Mouse (Mus musculus): ENCODE measurements around the gene Sfxn1.

Gene Sfxn1

DNA sequence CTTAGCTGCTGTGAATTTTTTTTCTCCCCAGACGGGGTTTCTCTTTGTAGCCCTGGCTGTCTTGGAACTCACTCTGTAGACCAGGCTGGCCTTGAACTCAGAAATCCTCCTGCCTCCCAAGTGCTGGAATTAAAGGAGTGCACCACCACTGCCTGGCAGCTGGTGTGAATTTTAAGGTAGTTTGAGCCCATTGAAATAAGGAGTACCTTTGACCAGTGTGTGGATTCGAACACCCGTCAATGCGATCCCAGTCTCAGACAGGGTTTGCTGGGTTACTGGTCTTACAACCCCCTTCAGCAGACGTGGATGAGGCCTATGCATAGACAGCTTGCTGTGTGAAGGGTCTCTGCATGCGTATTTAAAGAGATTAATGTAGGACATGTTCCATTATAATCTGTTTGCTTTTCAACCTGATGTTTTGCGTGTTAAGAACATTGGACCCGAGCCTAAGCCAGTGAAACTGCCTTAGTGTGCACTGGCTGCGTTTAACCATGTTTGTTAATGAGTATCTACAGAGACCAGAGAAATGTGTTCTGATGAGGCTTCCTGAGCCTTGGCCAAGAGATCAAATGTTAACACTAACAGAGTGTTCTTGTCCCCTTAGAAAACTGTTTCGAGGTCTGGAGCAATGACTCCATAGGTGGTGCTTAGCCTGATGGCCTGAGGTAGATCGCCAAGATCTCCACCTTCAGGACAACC is 5.2 kb downstream of the Sfxn1 start:
- no peak for DNase-seq (ENCODE audit: low read depth, low spot score)

DNA sequence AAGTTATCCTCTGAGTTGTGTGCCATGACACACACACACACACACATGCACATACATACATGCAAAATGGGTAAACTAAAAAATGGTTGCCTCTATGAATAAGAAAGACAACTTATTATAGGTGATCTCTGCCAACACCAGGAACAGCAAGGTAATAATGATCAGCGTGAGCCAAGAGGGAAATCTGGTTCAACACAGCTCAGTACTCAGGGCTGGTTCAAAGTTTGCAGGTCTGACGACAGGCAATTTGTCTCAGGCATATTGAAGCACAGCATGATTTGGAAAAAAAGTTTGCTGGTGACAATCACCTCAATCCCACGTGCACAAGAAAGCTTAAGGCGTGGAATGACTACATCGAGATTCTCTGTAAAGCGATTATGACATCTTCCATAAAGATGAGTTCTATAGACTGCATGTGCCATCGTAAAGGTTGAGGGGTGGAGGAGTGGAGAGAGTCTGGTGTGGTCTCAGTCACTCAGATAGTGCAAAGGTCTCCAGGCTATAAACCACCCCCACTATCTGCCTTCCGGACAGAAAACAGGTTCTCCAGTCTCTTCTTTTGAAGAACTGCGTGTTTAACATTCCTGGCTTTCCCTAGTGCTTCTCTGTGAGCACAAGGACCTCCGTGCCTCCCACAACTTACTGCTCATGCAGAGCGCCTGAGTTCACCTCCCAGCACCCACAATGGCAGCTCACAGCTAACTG is 6.0 kb downstream of the Sfxn1 start:
- DNase-seq (ENCODE audit: low read depth, low spot score), result no peak

DNA sequence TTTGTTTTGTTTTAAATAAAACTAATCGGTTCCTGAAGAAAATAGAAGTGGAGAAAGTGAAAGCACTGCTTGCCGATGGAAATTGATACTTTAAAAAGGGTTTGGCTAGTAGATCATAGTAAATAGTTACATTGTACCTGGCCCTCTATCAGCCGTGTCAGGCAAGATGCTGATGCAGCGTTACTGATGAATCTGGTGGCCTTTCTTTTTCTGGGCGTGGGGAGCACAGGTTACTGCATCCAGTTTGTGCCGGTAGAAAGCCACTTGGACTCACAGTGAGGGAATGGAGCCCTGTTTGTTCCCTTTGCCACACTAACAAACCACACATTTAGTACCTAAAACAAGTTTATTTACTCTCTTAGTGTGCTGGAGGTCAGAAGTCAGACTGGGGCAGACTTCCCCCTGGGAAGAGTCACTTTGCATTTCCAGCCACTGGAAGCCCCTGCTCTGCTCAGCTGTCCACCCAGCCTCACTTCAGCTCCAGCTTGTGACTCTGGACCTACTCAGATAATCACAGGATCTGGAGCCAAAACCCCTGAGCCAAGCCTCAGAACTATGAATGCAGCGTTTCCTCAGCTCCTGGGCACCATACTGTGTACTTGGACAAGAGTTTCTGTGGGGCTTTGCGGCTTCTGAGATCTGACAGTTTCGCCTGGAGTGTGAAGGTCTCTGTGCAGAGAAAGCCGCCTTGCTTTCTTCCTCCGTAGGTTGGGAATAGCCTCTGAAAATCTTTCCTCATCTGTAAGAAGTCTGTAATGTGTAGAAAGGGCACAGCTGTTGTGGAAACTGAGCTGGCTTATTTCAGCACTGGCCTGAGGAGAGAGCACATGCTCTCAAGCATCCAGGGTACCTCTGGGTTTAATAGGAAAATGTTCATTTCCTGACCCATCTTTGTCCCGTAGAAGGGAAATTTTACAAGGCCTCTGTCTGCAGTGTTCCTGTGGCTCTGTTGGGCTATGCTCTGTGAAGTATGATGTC is 8.4 kb downstream of the Sfxn1 start:
- no peak for DNase-seq (ENCODE audit: low read depth, low spot score)

GRCm38 (mm10) chr13:54080785-54081184 is 9.1 kb downstream of the Sfxn1 start:
- DNase-seq (ENCODE audit: low read depth, low spot score), result no peak

- DNase-seq (ENCODE audit: low read depth, low spot score), result no peak
These were observed 11.3 kb downstream of the Sfxn1 start for GRCm38 (mm10) chr13:54082946-54083345.

- no peak for DNase-seq (ENCODE audit: low read depth, low spot score)
These were observed 12.5 kb downstream of the Sfxn1 start for GRCm38 (mm10) chr13:54084178-54084577.

DNA sequence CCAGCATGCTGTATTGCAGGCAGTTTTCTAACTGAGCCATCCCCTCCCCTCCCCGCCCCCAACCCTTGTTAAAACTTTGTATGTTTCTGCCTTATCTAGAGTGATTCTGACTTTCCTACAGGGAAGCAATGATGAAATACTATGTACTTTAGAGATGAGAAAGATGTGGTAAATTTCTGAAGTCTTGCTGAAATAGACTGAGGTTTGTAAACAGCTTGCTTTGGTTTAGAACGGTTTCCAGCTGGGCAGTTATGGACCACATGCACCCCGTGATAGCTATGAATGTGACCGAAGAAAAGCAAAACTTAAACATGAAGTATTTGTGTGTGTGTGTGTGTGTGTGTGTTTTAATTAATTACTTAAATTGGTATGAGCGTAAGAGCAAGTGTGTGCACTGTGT is 13.2 kb downstream of the Sfxn1 start:
- no peak for DNase-seq (ENCODE audit: low read depth, low spot score)

- DNase-seq (ENCODE audit: low read depth, low spot score), result no peak
These were observed 13.6 kb downstream of the Sfxn1 start for GRCm38 (mm10) chr13:54085266-54085665.

DNA sequence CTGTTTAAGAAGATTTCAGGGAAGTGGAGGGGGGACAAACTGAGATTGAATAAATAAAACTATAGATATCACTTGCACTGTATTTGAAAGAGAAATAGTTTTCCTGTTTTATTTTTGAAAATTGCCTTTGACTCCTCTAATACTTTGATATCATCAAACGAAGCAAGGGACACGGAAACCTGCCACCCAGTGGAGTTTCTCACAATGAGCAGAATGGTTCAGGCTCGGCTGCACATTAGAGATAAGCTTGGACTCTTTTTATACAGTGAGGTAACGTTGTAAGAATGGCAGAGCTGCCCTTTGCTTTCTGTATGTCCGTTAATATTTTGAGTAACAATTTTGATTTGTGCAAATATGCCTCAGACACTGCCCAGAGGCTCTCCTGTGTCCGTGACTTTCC is 20.1 kb downstream of the Sfxn1 start:
- DNase-seq (ENCODE audit: low read depth, low spot score), result no peak

DNA sequence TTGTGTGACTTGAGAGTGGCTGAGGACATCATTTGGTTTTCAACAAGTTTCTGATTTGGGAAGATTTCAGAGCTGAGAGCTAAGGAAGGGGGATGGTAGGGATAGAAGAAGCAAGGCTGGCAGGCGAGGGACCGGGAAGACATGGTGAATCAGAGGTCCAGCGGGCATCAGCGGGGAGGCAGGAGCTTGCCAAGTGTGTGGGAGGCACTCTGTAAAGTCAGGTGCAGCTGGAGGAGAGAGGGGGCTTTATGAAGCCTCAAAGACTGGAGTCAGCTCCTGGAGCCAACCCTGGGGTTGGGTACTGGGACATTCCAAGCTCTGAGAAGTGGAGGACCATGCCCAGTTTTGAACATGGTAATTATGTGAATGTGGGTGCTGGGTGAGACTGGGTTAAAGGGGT is 22.7 kb downstream of the Sfxn1 start:
- no peak for DNase-seq (ENCODE audit: low read depth, low spot score)

- DNase-seq (ENCODE audit: low read depth, low spot score), result no peak
These were observed 23.3 kb downstream of the Sfxn1 start for GRCm38 (mm10) chr13:54094963-54095362.

GRCm38 (mm10) chr13:54095721-54096120 is 24.1 kb downstream of the Sfxn1 start:
- no peak for DNase-seq (ENCODE audit: low read depth, low spot score)

DNA sequence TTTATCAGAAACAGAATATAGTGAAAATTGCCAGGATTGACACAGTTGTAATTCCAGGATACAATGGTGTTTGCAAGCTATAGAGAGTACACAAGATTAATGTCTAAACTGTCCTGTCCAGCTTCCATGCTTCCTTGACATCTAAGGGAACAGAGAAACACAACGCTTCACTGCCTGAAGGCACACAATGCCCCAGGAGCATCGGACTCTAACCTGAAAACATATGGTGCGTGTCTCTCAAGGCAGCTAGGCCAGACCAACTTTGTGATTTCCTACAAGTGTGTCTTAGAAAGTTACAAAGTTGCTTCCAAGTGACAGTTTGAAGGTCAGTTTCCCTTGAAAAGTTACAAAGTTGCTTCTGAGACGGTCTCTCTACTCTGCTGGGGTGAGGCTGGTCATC is 25.6 kb downstream of the Sfxn1 start:
- DNase-seq (ENCODE audit: low read depth, low spot score), result no peak

DNA sequence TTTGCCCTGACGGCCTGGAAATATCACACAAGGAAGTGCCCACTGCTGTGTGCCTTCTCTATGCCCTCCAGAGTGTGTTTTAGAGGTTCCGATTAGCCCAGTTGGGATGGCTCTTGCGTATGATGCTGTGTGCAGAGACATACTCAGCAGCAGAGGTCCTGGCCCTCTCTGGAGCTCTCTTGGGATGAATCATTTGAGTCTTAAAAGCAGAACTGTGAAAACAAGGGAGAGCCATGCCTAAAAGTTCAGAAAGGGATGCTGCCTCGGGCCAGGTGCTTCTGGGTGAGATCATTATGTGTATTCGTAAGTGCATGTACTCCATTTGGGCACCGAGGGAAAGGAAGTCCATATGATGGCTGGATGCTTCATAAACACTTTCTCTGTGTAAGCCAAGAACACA is 26.1 kb downstream of the Sfxn1 start:
- DNase-seq (ENCODE audit: low read depth, low spot score), result no peak

DNA sequence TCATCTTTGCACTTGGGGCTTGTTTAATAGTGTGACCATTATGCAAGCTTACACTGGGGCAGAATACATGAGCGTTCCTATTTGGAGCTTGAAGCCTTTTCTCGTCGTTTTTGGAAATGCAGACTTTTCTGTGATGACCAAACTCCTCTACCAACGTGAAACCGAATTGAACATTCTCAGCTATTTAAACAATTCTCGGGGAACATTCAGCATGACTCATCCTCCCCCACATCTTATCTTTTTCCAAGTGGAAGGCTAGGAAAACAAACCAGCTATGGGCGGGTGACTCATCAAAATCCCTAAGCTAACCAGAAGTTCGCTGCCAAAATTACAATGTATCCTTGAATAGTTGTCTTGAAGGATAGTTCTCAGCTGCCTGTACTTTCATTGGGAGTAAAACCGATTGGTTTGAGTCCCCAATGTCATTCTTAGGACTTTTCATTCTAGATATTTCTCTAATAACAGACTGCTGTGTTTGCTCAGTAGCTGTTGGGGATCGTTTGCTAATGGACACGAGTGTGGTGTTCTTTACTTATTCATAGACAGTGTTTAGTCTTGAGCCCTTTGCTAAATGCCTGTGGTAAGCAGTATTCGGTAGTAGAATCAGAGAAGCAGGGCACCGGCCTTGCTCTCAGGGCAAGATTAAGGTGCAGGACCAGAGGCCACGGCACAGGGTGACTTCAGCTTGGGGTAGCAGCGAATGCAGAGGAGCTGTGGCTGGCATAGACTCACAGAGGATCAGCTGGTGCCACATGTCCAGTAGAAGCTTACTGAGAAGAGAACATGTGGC is 29.6 kb downstream of the Sfxn1 start:
- DNase-seq (ENCODE audit: low read depth, low spot score), result no peak

- DNase-seq (ENCODE audit: low read depth, low spot score), result no peak
These were observed 30.4 kb downstream of the Sfxn1 start for GRCm38 (mm10) chr13:54102061-54102460.

DNA sequence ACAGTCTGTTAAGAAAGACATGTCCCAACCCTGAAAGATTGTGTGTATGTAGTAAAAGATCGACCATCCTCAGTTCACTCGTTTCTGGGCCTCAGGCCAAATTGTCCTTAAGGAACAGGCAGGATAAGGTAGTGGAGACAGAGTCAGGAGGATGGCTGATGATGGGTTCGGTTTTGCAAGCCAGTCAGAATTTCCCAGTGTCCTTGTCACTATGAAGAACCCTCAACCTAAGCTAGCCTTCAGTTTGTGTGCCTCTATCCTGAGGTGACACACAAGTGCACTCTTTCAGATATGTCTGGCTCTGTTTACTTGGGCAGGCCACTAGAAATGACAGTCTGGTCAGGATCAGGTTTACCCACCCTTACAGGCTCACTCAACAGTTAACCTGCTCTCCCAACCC is 31.6 kb downstream of the Sfxn1 start:
- no peak for DNase-seq (ENCODE audit: low read depth, low spot score)

DNA sequence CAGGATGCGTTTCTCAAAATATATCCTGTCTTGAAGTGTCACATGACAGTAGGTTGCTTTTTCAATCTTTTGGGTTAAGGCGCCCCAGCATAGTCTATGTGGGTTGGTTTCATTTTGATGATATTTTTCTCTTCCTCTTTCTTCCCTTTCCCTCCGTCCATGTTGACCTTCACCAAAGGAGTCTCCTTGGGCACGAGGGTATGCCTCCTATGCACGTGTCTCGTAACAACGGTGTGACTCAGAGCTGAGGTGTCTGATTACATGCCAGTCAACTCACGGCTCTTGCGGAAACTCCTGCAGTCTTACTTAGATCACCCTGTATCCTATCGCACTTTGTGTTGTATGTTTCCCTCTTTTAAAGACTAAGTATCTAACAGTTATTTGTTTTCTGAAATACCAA is 32.2 kb downstream of the Sfxn1 start:
- DNase-seq (ENCODE audit: low read depth, low spot score), result no peak

GRCm38 (mm10) chr13:54113819-54114550 is 42.3 kb downstream of the Sfxn1 start:
- peak; percentile 80 for DNase-seq (ENCODE audit: low read depth, low spot score)

GRCm38 (mm10) chr13:54114931-54115330 is 43.3 kb downstream of the Sfxn1 start:
- DNase-seq (ENCODE audit: low read depth, low spot score), result no peak

DNA sequence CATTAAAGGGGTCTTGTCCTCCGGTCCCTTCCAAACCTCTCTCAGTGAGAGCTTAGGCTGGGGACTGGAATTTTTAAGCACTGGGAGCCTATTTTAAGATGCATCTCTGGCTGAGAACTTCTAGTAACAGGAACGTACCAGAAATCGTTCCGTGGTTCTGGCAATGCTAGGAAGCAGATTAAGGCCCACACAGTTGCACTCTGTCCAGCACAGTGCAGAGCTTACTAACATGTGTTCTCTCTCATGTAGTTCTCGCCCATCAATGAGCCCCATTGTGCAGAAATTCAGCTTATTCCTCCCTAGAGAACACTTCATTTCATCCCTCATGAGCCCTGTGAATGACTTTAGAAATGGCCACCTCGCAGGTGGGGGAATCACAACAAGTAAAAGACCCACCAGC is 44.1 kb downstream of the Sfxn1 start:
- no peak for DNase-seq (ENCODE audit: low read depth, low spot score)
